Mouse (Mus musculus): ENCODE data around the gene Atrip. TPM values are rescaled to one million over a fixed set of nuclear protein-coding genes. Genes with fewer than 3 reads are reported as not detected.
A peak's percentile ranks its signal among the peaks of the same experiment; 100 is the strongest.

Atrip gene
- polyA plus RNA-seq, 1 experiment = 13.0 TPM

GRCm38 (mm10) chr9:109100307-109100928 is 26.5 kb upstream of the Atrip start:
- Histone ChIP-seq H3K4me1 (ENCODE audit: control insufficient read depth, insufficient read depth, low read length) (peaks cover 23% of the 10 kb centered on the region), H3K4me3 (ENCODE audit: insufficient read depth, low read length) (no peak overlapping the region), H3K27ac (ENCODE audit: insufficient read depth, low read length) (no peak overlapping the region)
- TF ChIP-seq CTCF (IDR thresholded peaks at IDR 0.05; ENCODE audit: borderline replicate concordance, insufficient read depth, low read length) (no peak), POLR2A (IDR thresholded peaks at IDR 0.05; ENCODE audit: low read depth, low read length) (no peak)

DNA sequence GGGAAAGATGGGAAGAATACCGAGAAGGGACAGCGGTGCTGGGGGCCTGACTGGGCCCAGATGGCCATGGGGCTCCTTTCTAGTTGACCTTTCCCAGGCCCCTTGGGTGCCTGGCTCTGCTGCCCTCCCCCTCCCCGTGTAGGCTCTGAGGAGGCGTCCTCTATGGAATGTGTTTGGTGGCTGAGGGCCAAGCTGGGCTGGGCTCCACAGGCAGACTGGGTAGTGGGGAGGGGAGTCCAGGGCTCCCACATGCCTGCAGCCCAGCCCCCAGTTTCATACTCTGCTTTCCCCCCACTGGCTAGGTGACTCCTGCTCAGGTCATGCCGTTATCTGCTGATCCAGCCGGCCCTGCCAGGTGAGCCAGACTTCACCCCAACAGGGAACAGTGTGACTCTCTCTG is 25.0 kb upstream of the Atrip start:
- no peak overlapping the region for H3K27ac ChIP-seq (ENCODE audit: insufficient read depth, low read length)

GRCm38 (mm10) chr9:109098366-109098765 is 24.4 kb upstream of the Atrip start:
- TF ChIP-seq CTCF (IDR thresholded peaks at IDR 0.05; ENCODE audit: borderline replicate concordance, insufficient read depth, low read length) (no peak), POLR2A (IDR thresholded peaks at IDR 0.05; ENCODE audit: low read depth, low read length) (no peak)
- H3K4me1 ChIP-seq (ENCODE audit: control insufficient read depth, insufficient read depth, low read length) = peaks cover 23% of the 10 kb centered on the region
- no peak overlapping the region for H3K27ac ChIP-seq (ENCODE audit: insufficient read depth, low read length)
- no peak overlapping the region for H3K4me3 ChIP-seq (ENCODE audit: insufficient read depth, low read length)

More for the DNA sequence above, 25.0 kb upstream of the Atrip start:
- H3K4me1 ChIP-seq (ENCODE audit: control insufficient read depth, insufficient read depth, low read length) = peaks cover 23% of the 10 kb centered on the region
- no peak overlapping the region for H3K4me3 ChIP-seq (ENCODE audit: insufficient read depth, low read length)
- TF ChIP-seq CTCF (IDR thresholded peaks at IDR 0.05; ENCODE audit: borderline replicate concordance, insufficient read depth, low read length) = no peak
- no peak for TF ChIP-seq POLR2A (IDR thresholded peaks at IDR 0.05; ENCODE audit: low read depth, low read length)

GRCm38 (mm10) chr9:109097831-109098230 is 23.9 kb upstream of the Atrip start:
- no peak overlapping the region for H3K27ac ChIP-seq (ENCODE audit: insufficient read depth, low read length)
- H3K4me1 ChIP-seq (ENCODE audit: control insufficient read depth, insufficient read depth, low read length) = peaks cover 23% of the 10 kb centered on the region
- no peak overlapping the region for H3K4me3 ChIP-seq (ENCODE audit: insufficient read depth, low read length)
- TF ChIP-seq CTCF (IDR thresholded peaks at IDR 0.05; ENCODE audit: borderline replicate concordance, insufficient read depth, low read length) = no peak
- TF ChIP-seq POLR2A (IDR thresholded peaks at IDR 0.05; ENCODE audit: low read depth, low read length) = no peak

- TF ChIP-seq POLR2A (IDR thresholded peaks at IDR 0.05; ENCODE audit: low read depth, low read length) (no peak), CTCF (IDR thresholded peaks at IDR 0.05; ENCODE audit: borderline replicate concordance, insufficient read depth, low read length) (no peak)
- Histone ChIP-seq H3K4me1 (ENCODE audit: control insufficient read depth, insufficient read depth, low read length) (peaks cover 23% of the 10 kb centered on the region), H3K27ac (ENCODE audit: insufficient read depth, low read length) (no peak overlapping the region; the same call in 1 of the 2 replicates), H3K4me3 (ENCODE audit: insufficient read depth, low read length) (no peak overlapping the region)
Measured at GRCm38 (mm10) chr9:109097291-109097690, 23.4 kb upstream of the Atrip start.

GRCm38 (mm10) chr9:109096856-109097255 is 22.9 kb upstream of the Atrip start:
- H3K4me3 ChIP-seq (ENCODE audit: insufficient read depth, low read length) = peak overlapping the region; percentile 47; the same call in 1 of the 2 replicates
- peaks cover 23% of the 10 kb centered on the region for H3K4me1 ChIP-seq (ENCODE audit: control insufficient read depth, insufficient read depth, low read length)
- TF ChIP-seq POLR2A (IDR thresholded peaks at IDR 0.05; ENCODE audit: low read depth, low read length) = no peak
- no peak for TF ChIP-seq CTCF (IDR thresholded peaks at IDR 0.05; ENCODE audit: borderline replicate concordance, insufficient read depth, low read length)
- H3K27ac ChIP-seq (ENCODE audit: insufficient read depth, low read length) = no peak overlapping the region; the same call in 1 of the 2 replicates

GRCm38 (mm10) chr9:109096251-109096661 is 22.3 kb upstream of the Atrip start:
- peak; percentile 20; the same call in 1 of the 2 replicates for TF ChIP-seq POLR2A (IDR thresholded peaks at IDR 0.05; ENCODE audit: low read depth, low read length)
- no peak for TF ChIP-seq CTCF (IDR thresholded peaks at IDR 0.05; ENCODE audit: borderline replicate concordance, insufficient read depth, low read length)
- peak overlapping the region; percentile 47 for H3K4me3 ChIP-seq (ENCODE audit: insufficient read depth, low read length)
- peak overlapping the region; percentile 69 for H3K27ac ChIP-seq (ENCODE audit: insufficient read depth, low read length)
- H3K4me1 ChIP-seq (ENCODE audit: control insufficient read depth, insufficient read depth, low read length) = peaks cover 23% of the 10 kb centered on the region

- Histone ChIP-seq H3K4me3 (ENCODE audit: insufficient read depth, low read length) (peak within 1 kb of the TSS; percentile 47), H3K27ac (ENCODE audit: insufficient read depth, low read length) (peak within 1 kb of the TSS; percentile 69), H3K4me1 (ENCODE audit: control insufficient read depth, insufficient read depth, low read length) (peaks cover 23% of the 10 kb centered on the region)
- TF ChIP-seq POLR2A (IDR thresholded peaks at IDR 0.05; ENCODE audit: low read depth, low read length) = peak; percentile 70
- TF ChIP-seq CTCF (IDR thresholded peaks at IDR 0.05; ENCODE audit: borderline replicate concordance, insufficient read depth, low read length) = no peak
Measured at GRCm38 (mm10) chr9:109095137-109095982, 21.4 kb upstream of the Atrip start, which contains the start of gene Plxnb1. Plxnb1 (plus strand) TSS chr9:109095389.

DNA sequence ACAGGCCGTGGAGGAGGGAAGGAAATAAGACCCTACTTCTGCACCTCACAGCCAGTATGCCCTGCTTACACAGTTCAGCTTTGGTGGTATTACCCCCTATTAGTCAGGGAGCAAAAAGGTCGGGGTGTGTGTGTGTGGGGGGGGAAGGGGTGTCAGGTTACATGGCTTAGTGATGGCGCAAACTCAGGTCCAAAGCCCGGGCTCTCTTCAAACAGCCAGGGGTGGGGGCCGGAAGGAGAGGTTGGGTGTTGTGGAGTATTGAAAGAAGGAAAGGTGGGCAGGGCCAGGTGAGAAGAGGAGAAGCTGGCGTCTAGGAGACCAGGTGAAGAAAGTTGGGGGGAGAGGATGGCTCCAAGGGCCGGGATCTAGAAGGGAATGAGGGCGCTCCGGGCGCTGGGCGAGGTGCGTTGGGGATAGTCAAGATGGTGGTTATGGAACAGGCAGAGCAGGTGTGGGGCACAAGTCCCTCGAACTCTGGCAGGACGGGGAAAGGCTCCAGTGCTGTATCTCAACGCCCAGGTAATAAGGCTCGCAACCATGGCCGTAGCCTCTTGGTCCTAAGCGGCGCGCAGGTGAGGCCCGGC is 20.7 kb upstream of the Atrip start:
- Histone ChIP-seq H3K4me3 (ENCODE audit: insufficient read depth, low read length) (peak overlapping the region; percentile 43), H3K4me1 (ENCODE audit: control insufficient read depth, insufficient read depth, low read length) (peaks cover 23% of the 10 kb centered on the region), H3K27ac (ENCODE audit: insufficient read depth, low read length) (no peak overlapping the region)
- TF ChIP-seq CTCF (IDR thresholded peaks at IDR 0.05; ENCODE audit: borderline replicate concordance, insufficient read depth, low read length) (no peak), POLR2A (IDR thresholded peaks at IDR 0.05; ENCODE audit: low read depth, low read length) (0 out of 2 replicates have a peak, but pooled peaks have one; percentile 12)

Measured in embryonic fibroblast, embryonic 13.5 days (primary cell).